In the genomic region with DNA sequence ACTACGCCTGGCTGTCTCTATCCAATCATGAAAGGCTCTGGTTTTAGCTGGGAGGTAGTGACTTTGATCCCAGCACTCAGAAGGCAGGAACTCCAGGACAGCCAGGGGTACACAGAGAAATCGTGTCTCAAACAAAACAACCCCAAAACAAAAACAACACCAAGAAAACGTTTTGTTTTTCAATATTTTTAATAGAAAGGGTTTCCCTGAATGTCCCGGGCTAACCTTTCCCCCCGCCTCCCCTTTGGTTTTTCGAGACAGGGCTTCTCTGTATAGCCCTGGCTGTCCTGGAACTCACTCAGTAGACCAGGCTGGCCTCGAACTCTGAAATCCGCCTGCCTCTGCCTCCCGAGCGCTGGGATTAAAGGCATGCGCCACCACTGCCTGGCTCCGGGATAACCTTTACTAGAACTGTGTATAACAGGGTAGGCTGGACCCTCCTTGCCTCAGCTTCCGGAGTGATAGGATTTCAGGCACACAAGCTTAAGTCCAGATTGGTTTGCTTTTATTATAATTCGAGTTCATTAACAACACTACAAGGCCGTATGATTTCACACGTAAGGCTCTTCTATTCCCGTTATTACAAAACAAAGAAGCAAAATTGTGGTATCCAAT, we compare ENCODE assay signal across 8 mouse cellular contexts. TPM values are rescaled to one million over a fixed set of nuclear protein-coding genes. Genes with fewer than 3 reads are reported as not detected.
DNase-seq lines count a peak whose midpoint lies in the region; ATAC-seq and TF ChIP-seq lines count a peak whose summit lies in the region.

No protein-coding gene starts in this region.

- H3K27me3 ChIP-seq in kidney, embryonic 14.5 days (ENCODE audit: control insufficient read depth, insufficient read depth, low read length), result no peaks in the 10 kb centered on the region
- H3K27me3 ChIP-seq in forebrain, embryonic 15.5 days, result no peaks in the 10 kb centered on the region
- H3K27me3 ChIP-seq in liver, embryonic 13.5 days, result no peaks in the 10 kb centered on the region
- no peaks in the 10 kb centered on the region for H3K27me3 ChIP-seq in testis, adult 2 months (ENCODE audit: control insufficient read depth, insufficient read depth, low read length)

- WGBS in kidney, embryonic 14.5 days, result 66% methylated on average over 17 of the region's 17 CpGs
- 28% methylated on average over 17 of the region's 17 CpGs for WGBS in bone marrow, adult 2 months
- 56% methylated on average over 17 of the region's 17 CpGs for WGBS in forebrain, embryonic 15.5 days
- 30% methylated on average over 17 of the region's 17 CpGs for WGBS in liver, embryonic 13.5 days (ENCODE audit: insufficient replicate concordance)

- TF ChIP-seq CTCF in bone marrow, adult 2 months (IDR thresholded peaks at IDR 0.05; ENCODE audit: control insufficient read depth, insufficient read depth, low read length), result no peak
- TF ChIP-seq CTCF in testis, adult 2 months (IDR thresholded peaks at IDR 0.05; ENCODE audit: control insufficient read depth, insufficient read depth, insufficient replicate concordance, low read depth, low read length), result no peak

- H3K9me3 ChIP-seq in kidney, embryonic 14.5 days (ENCODE audit: control insufficient read depth, low read length), result no peaks in the 10 kb centered on the region
- no peaks in the 10 kb centered on the region for H3K9me3 ChIP-seq in forebrain, embryonic 15.5 days
- no peaks in the 10 kb centered on the region for H3K9me3 ChIP-seq in liver, embryonic 13.5 days (replicated peaks)

- no peak overlapping the region; the same call in 1 of the 2 replicates for H3K27ac ChIP-seq in kidney, embryonic 14.5 days (ENCODE audit: low read depth, low read length)
- peak overlapping the region; percentile 30 for H3K27ac ChIP-seq in bone marrow, adult 2 months (ENCODE audit: control insufficient read depth, insufficient read depth, low read depth, low read length, poor library complexity)
- peak overlapping the region; percentile 98 for H3K27ac ChIP-seq in forebrain, embryonic 15.5 days (replicated peaks)
- peak overlapping the region; percentile 99 for H3K27ac ChIP-seq in liver, embryonic 13.5 days
- H3K27ac ChIP-seq in testis, adult 2 months (ENCODE audit: control insufficient read depth, insufficient read depth, low read depth, low read length), result peak overlapping the region; percentile 59; the same call in 1 of the 2 replicates

- no peak for TF ChIP-seq POLR2A in bone marrow, adult 2 months (IDR thresholded peaks at IDR 0.05; ENCODE audit: borderline replicate concordance, control insufficient read depth, low read depth, low read length)
- no peak for TF ChIP-seq POLR2A in testis, adult 2 months (IDR thresholded peaks at IDR 0.05; ENCODE audit: control insufficient read depth, low read depth, low read length)

- H3K4me2 ChIP-seq in kidney, embryonic 14.5 days (replicated peaks; ENCODE audit: low read depth, low read length), result peak overlapping the region; percentile 53
- peak overlapping the region; percentile 49 for H3K4me2 ChIP-seq in forebrain, embryonic 15.5 days (replicated peaks)
- H3K4me2 ChIP-seq in liver, embryonic 13.5 days, result peak overlapping the region; percentile 80

- DNase-seq in kidney, postnatal 10 days, result no peak
- DNase-seq in liver, embryonic 13.5 days, result peak; percentile 56
- DNase-seq in layer of hippocampus, adult 9-11 months, result no peak

- H3K36me3 ChIP-seq in kidney, embryonic 14.5 days (ENCODE audit: control insufficient read depth, insufficient read depth, low read length), result peaks cover 26% of the 10 kb centered on the region
- H3K36me3 ChIP-seq in forebrain, embryonic 15.5 days, result peaks cover 18% of the 10 kb centered on the region
- peaks cover 27% of the 10 kb centered on the region for H3K36me3 ChIP-seq in liver, embryonic 13.5 days
- H3K36me3 ChIP-seq in testis, adult 2 months (ENCODE audit: control insufficient read depth, insufficient read depth, low read length), result peaks cover 3% of the 10 kb centered on the region

- H3K9ac ChIP-seq in kidney, embryonic 14.5 days (ENCODE audit: low read depth, low read length), result peak overlapping the region; percentile 100; the same call in 1 of the 2 replicates
- H3K9ac ChIP-seq in forebrain, embryonic 15.5 days (replicated peaks), result peak overlapping the region; percentile 78
- H3K9ac ChIP-seq in liver, embryonic 13.5 days, result peak overlapping the region; percentile 100

- no peak for ATAC-seq in kidney, embryonic 14.5 days (ENCODE audit: low FRiP score, low TSS enrichment)
- no peak for ATAC-seq in forebrain, embryonic 15.5 days (replicated peaks)
- no peak for ATAC-seq in liver, embryonic 13.5 days (ENCODE audit: low read depth)
- ATAC-seq in frontal cortex, adult (ENCODE audit: low TSS enrichment), result no peak

- H3K4me3 ChIP-seq in kidney, embryonic 14.5 days (ENCODE audit: low read length), result peak overlapping the region; percentile 99
- H3K4me3 ChIP-seq in bone marrow, adult 2 months (replicated peaks; ENCODE audit: control insufficient read depth, low read depth, low read length), result peak overlapping the region; percentile 61
- peak overlapping the region; percentile 77 for H3K4me3 ChIP-seq in forebrain, embryonic 15.5 days
- peak overlapping the region; percentile 100 for H3K4me3 ChIP-seq in liver, embryonic 13.5 days (replicated peaks)
- peak overlapping the region; percentile 95 for H3K4me3 ChIP-seq in testis, adult 2 months (ENCODE audit: control insufficient read depth, low read depth, low read length)

- H3K4me1 ChIP-seq in kidney, embryonic 14.5 days (ENCODE audit: control insufficient read depth, insufficient read depth, low read length), result peaks cover 12% of the 10 kb centered on the region
- peaks cover 2% of the 10 kb centered on the region; the same call in 1 of the 2 replicates for H3K4me1 ChIP-seq in bone marrow, adult 2 months (ENCODE audit: control insufficient read depth, insufficient read depth, low read length)
- H3K4me1 ChIP-seq in forebrain, embryonic 15.5 days, result peaks cover 33% of the 10 kb centered on the region
- H3K4me1 ChIP-seq in liver, embryonic 13.5 days (replicated peaks), result peaks cover 40% of the 10 kb centered on the region
- peaks cover 4% of the 10 kb centered on the region for H3K4me1 ChIP-seq in testis, adult 2 months (ENCODE audit: control insufficient read depth, insufficient read depth, low read length)

RNA-seq across cellular contexts. Expression of a gene that starts 0.7 kb away (rescaled TPM):
- polyA plus RNA-seq in kidney, embryonic 14.5 days (2014; fragmentation: Nextera tagmentation; extraction: Ambion mirVana), result 273 and 432 TPM in 2 replicates
- polyA plus RNA-seq in bone marrow, adult 2 months (2011; ENCODE audit: insufficient read depth, insufficient read length, low replicate concordance, missing spikeins), result 219 and 249 TPM in 2 replicates
- polyA plus RNA-seq in forebrain, embryonic 15.5 days (2015; fragmentation: Nextera tagmentation; extraction: Ambion mirVana), result 342 and 347 TPM in 2 replicates
- 157 and 209 TPM in 2 replicates for polyA plus RNA-seq in liver, embryonic 13.5 days (2015; fragmentation: Nextera tagmentation; extraction: Ambion mirVana)
- polyA plus RNA-seq in testis, adult 2 months (2012; rRNA removed), result 68.5 and 95.9 TPM in 2 replicates

RNA-seq across cellular contexts. Expression of a gene that starts 21.6 kb away (rescaled TPM):
- 39.4 and 50.7 TPM in 2 replicates for polyA plus RNA-seq in kidney, embryonic 14.5 days (2014; fragmentation: Nextera tagmentation; extraction: Ambion mirVana)
- 10.8 and 16.7 TPM in 2 replicates for polyA plus RNA-seq in bone marrow, adult 2 months (2011; ENCODE audit: insufficient read depth, insufficient read length, low replicate concordance, missing spikeins)
- polyA plus RNA-seq in forebrain, embryonic 15.5 days (2015; fragmentation: Nextera tagmentation; extraction: Ambion mirVana), result 60.6 and 61.4 TPM in 2 replicates
- 7.6 and 10.4 TPM in 2 replicates for polyA plus RNA-seq in liver, embryonic 13.5 days (2015; fragmentation: Nextera tagmentation; extraction: Ambion mirVana)
- polyA plus RNA-seq in testis, adult 2 months (2012; rRNA removed), result 4.1 and 4.4 TPM in 2 replicates

RNA-seq across cellular contexts. Expression of a gene that starts 51.4 kb away (rescaled TPM):
- 13.2 and 17.0 TPM in 2 replicates for polyA plus RNA-seq in kidney, embryonic 14.5 days (2014; fragmentation: Nextera tagmentation; extraction: Ambion mirVana)
- 14.4 and 15.9 TPM in 2 replicates for polyA plus RNA-seq in bone marrow, adult 2 months (2011; ENCODE audit: insufficient read depth, insufficient read length, low replicate concordance, missing spikeins)
- polyA plus RNA-seq in forebrain, embryonic 15.5 days (2015; fragmentation: Nextera tagmentation; extraction: Ambion mirVana), result 39.2 and 43.4 TPM in 2 replicates
- polyA plus RNA-seq in liver, embryonic 13.5 days (2015; fragmentation: Nextera tagmentation; extraction: Ambion mirVana), result 1.6 and 1.8 TPM in 2 replicates
- polyA plus RNA-seq in testis, adult 2 months (2012; rRNA removed), result 1.9 and 3.9 TPM in 2 replicates

RNA-seq across cellular contexts. Expression of a gene that starts 59.1 kb away (rescaled TPM):
- 18.7 and 23.6 TPM in 2 replicates for polyA plus RNA-seq in kidney, embryonic 14.5 days (2014; fragmentation: Nextera tagmentation; extraction: Ambion mirVana)
- 50.1 and 63.0 TPM in 2 replicates for polyA plus RNA-seq in bone marrow, adult 2 months (2011; ENCODE audit: insufficient read depth, insufficient read length, low replicate concordance, missing spikeins)
- 38.5 and 39.3 TPM in 2 replicates for polyA plus RNA-seq in forebrain, embryonic 15.5 days (2015; fragmentation: Nextera tagmentation; extraction: Ambion mirVana)
- 11.2 and 11.5 TPM in 2 replicates for polyA plus RNA-seq in liver, embryonic 13.5 days (2015; fragmentation: Nextera tagmentation; extraction: Ambion mirVana)
- 217 and 218 TPM in 2 replicates for polyA plus RNA-seq in testis, adult 2 months (2012; rRNA removed)
